Mouse (Mus musculus) kidney, postnatal 0 days (tissue): ENCODE results near the gene Popdc3. TPM values are rescaled to one million over a fixed set of nuclear protein-coding genes. Genes with fewer than 3 reads are reported as not detected.
A peak's percentile ranks its signal among the peaks of the same experiment; 100 is the strongest.

Experiments used
- ATAC-seq: fragments of 200-750 bp; cut with Nextera tagmentation; replicated peaks from 2 replicates; pipeline ENCODE4 v1.8.0; 2017; ENCODE audit warnings: low read depth, moderate number of reproducible peaks, moderate TSS enrichment, moderate library complexity; ENCODE audit not compliant: low FRiP score
- DNase-seq: peaks from one replicate; pipeline ENCODE4 v3.0.0-alpha.2; 2016; ENCODE audit warnings: low spot score
- H3K27ac ChIP-seq: fragments of 300-500 bp; sonication (generic); 2 replicates; pipeline ENCODE4 v1.5.1; 2014; ENCODE audit warnings: mild to moderate bottlenecking
- H3K27me3 ChIP-seq: fragments of 300-500 bp; sonication (generic); 2 replicates; pipeline ENCODE4 v1.6.1; 2014; ENCODE audit warnings: low read length, mixed read lengths; ENCODE audit not compliant: insufficient read depth
- H3K36me3 ChIP-seq: fragments of 300-500 bp; sonication (generic); 2 replicates; pipeline ENCODE4 v1.6.1; 2014; ENCODE audit warnings: low read length, mixed read lengths; ENCODE audit not compliant: insufficient read depth
- H3K4me1 ChIP-seq: fragments of 300-500 bp; sonication (generic); replicated peaks from 2 replicates; pipeline ENCODE4 v1.6.1; 2014; ENCODE audit warnings: antibody characterized with exemption, low read length, mixed read lengths; ENCODE audit not compliant: insufficient read depth
- H3K4me2 ChIP-seq: fragments of 300-500 bp; sonication (generic); 2 replicates; pipeline ENCODE4 v1.6.1; 2014; ENCODE audit warnings: mild to moderate bottlenecking, low read length, moderate library complexity, mixed read lengths
- H3K4me3 ChIP-seq: fragments of 300-500 bp; sonication (generic); replicated peaks from 2 replicates; pipeline ENCODE4 v1.5.1; 2014; ENCODE audit warnings: low read depth, low read length
- H3K9ac ChIP-seq: fragments of 300-500 bp; sonication (generic); 2 replicates; pipeline ENCODE4 v1.6.1; 2014; ENCODE audit warnings: low read depth, low read length
- H3K9me3 ChIP-seq: fragments of 300-500 bp; sonication (generic); replicated peaks from 2 replicates; pipeline ENCODE4 v1.6.1; 2016; ENCODE audit warnings: low read length, inconsistent platforms, mixed read lengths
- CTCF ChIP-seq: IDR thresholded peaks from 2 replicates; pipeline ENCODE4 v1.5.1; 2016; ENCODE audit warnings: antibody characterized with exemption, low read depth, mild to moderate bottlenecking, moderate library complexity
- WGBS: fragments of 180-500 bp; shearing (Covaris S2); extraction: QIAGEN DNeasy Blood & Tissue Kit; methylation state at CpG from one replicate; pipeline ENCODE4 v1.1.7; 2014; 5-methylcytosine and 5-hydroxymethylcytosine counted together
- polyA plus RNA-seq: library from polyadenylated mRNA; unstranded; fragments of >200 nt; fragmentation: Nextera tagmentation; extraction: Ambion mirVana; gene quantifications from 2 replicates; pipeline ENCODE4 v1.2.1, GENCODE M21; 2015

The Popdc3 gene
- polyA plus RNA-seq, 1 experiment from 2014 or later: 0.32 TPM

DNA sequence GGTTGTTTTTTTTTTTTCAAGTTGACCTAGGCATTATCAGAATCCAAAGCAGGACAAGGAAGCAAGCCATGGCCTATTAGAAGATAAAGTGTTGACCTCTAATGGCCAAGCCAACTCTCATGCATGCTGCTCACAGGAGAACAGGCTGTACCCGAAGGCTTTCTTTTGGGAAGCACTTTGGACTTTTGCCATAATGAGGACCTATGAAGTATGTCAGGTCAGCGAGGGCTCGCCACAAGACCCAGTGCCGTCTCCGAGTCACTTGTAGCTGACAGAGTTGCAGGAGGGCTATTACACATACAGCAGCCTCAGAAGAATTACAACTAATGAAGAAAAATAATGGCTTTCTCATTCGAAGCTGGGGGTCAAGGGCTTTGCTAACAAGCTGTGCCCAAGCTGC, 55.5 kb downstream of the Popdc3 start:
- no peak for ATAC-seq
- 74% methylated on average over 6 of the region's 6 CpGs for WGBS
- Histone ChIP-seq H3K9me3 (no peaks in the 10 kb centered on the region), H3K36me3 (no peaks in the 10 kb centered on the region), H3K4me3 (no peak overlapping the region), H3K27me3 (no peaks in the 10 kb centered on the region), H3K4me2 (no peak overlapping the region), H3K4me1 (no peaks in the 10 kb centered on the region), H3K9ac (no peak overlapping the region), H3K27ac (no peak overlapping the region)
- no peak for TF ChIP-seq CTCF
- no peak for DNase-seq

DNA sequence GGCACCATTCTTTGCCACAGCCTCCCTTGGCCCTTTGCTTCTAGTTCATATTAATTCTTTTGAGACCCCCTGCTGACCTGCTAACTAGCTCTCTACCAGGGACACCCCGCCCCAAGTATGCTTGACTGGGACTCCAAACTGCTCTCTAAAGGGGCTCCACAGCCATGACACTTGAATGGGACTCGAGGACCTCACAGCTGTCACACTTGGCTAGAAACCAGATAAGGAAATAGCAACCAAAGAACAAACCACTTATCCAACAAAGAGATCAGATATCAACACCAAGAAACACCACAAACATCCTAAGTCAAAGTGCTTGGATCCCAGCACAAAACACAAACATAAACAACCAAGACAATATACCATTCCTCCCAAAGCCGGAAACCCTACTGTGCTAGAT, 58.4 kb downstream of the Popdc3 start:
- WGBS: 75% methylated on average over 3 of the region's 3 CpGs
- H3K4me2 ChIP-seq: no peak overlapping the region
- ATAC-seq (no peak), DNase-seq (no peak)
- H3K4me3 ChIP-seq: no peak overlapping the region
- H3K4me1 ChIP-seq: no peaks in the 10 kb centered on the region
- no peaks in the 10 kb centered on the region for H3K9me3 ChIP-seq
- no peak overlapping the region for H3K27ac ChIP-seq
- no peak overlapping the region for H3K9ac ChIP-seq
- no peaks in the 10 kb centered on the region for H3K27me3 ChIP-seq
- TF ChIP-seq CTCF: no peak
- no peaks in the 10 kb centered on the region for H3K36me3 ChIP-seq

DNA sequence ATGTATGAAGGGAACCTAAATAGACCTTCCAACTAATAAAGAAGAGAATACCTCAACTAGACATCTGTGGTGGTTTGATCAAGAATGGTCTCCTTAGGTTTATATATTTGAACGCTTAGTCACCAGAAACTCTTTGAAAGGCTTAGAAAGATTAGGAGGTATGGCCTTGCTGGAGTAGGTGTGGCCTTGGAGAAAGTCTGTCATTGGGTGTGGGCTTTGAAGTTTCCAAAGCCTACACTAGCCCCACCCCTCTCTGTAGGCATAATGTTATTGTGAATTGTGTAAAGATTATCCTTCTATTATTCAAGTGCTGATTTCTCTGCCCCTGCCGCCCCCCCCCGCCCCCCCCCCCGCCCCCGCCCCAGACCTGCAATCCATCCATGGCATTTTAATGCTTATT, 59.6 kb downstream of the Popdc3 start:
- ATAC-seq (no peak), DNase-seq (no peak)
- no peak overlapping the region for H3K4me2 ChIP-seq
- H3K36me3 ChIP-seq: no peaks in the 10 kb centered on the region
- no peak for TF ChIP-seq CTCF
- WGBS: 82% methylated on average over 5 of the region's 5 CpGs
- no peaks in the 10 kb centered on the region for H3K4me1 ChIP-seq
- no peaks in the 10 kb centered on the region for H3K9me3 ChIP-seq
- H3K27ac ChIP-seq: no peak overlapping the region
- no peak overlapping the region for H3K4me3 ChIP-seq
- H3K9ac ChIP-seq: no peak overlapping the region
- H3K27me3 ChIP-seq: no peaks in the 10 kb centered on the region

GRCm38 (mm10) chr10:45260477-45260876, 82.6 kb downstream of the Popdc3 start:
- H3K27me3 ChIP-seq: no peaks in the 10 kb centered on the region
- no peaks in the 10 kb centered on the region for H3K4me1 ChIP-seq
- H3K4me3 ChIP-seq: no peak overlapping the region
- WGBS: 57% methylated on average over 1 of the region's 1 CpGs
- H3K9ac ChIP-seq: no peak overlapping the region
- TF ChIP-seq CTCF: no peak
- H3K27ac ChIP-seq: no peak overlapping the region
- no peak overlapping the region for H3K4me2 ChIP-seq
- DNase-seq (no peak), ATAC-seq (no peak)
- H3K36me3 ChIP-seq: no peaks in the 10 kb centered on the region
- H3K9me3 ChIP-seq: no peaks in the 10 kb centered on the region

DNA sequence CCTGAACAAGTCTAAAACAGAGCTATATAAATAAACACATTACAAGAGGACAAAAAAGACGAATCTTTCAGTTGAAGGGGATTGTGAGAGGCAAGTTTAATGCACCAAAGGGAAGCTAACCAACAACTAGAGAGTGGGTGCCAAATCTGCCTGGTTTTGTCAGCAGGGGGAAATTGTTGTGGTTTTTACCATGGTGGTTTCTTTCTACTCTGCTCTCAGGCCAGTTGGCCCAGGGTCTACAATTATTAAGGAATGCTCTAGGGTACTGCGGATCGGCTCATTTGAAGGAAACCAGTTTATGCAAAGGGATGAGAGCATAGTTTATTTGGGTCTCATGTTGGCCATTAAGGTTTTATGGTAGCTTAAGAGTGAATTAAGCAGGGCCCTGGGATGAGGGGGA, 84.2 kb downstream of the Popdc3 start:
- no peak for DNase-seq
- no peak for ATAC-seq
- Histone ChIP-seq H3K27me3 (no peaks in the 10 kb centered on the region), H3K9ac (no peak overlapping the region), H3K4me1 (no peaks in the 10 kb centered on the region), H3K4me3 (no peak overlapping the region), H3K27ac (no peak overlapping the region), H3K4me2 (no peak overlapping the region), H3K36me3 (no peaks in the 10 kb centered on the region), H3K9me3 (no peaks in the 10 kb centered on the region)
- no peak for TF ChIP-seq CTCF
- 85% methylated on average over 3 of the region's 3 CpGs for WGBS

DNA sequence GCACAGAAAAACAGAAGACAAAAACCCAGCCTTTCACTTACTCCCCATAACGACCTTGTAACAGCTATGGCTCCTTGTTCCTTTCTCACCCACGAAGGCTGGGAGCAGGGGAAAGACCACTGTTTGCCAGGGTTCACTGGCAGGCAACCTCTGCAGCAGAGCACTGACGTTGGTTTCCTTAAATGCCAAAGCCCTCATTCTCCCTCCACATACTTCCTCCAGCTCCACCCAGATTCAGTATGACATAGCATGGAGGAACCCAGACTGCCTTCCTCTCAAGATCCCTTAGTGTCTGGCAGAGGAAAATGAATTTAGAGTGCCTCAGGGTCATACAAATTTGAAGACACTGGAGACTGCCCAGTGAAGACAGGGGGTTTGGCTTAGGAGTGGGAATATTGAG, 98.6 kb downstream of the Popdc3 start:
- TF ChIP-seq CTCF: no peak
- WGBS: 34% methylated on average over 3 of the region's 3 CpGs
- no peak overlapping the region for H3K27ac ChIP-seq
- peak; percentile 5 for DNase-seq
- no peaks in the 10 kb centered on the region for H3K9me3 ChIP-seq
- no peaks in the 10 kb centered on the region for H3K36me3 ChIP-seq
- no peak overlapping the region for H3K9ac ChIP-seq
- H3K4me2 ChIP-seq: no peak overlapping the region
- ATAC-seq: no peak
- no peak overlapping the region for H3K4me3 ChIP-seq
- no peaks in the 10 kb centered on the region for H3K27me3 ChIP-seq
- H3K4me1 ChIP-seq: no peaks in the 10 kb centered on the region

DNA sequence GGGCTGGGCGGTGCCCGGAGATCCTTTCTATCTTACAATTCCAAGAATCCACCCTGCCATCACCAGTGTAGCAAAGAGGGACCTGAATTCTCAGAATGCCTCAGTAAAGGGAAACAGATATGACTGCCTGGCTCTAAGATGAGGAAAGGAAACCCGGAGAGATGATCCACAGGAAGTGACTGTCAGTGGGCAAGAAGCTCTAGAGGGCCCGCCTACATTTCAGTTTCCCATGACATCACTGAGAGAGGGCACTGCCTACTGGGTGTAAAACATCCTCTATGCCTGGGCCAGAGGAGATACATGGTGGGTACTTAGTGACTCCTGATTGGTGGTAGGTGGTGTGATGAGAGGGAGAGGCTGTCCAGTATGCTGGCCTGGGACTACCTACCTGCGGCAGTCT, 99.1 kb downstream of the Popdc3 start:
- no peaks in the 10 kb centered on the region for H3K27me3 ChIP-seq
- H3K4me2 ChIP-seq: no peak overlapping the region
- no peak for DNase-seq
- H3K4me1 ChIP-seq: no peaks in the 10 kb centered on the region
- no peaks in the 10 kb centered on the region for H3K9me3 ChIP-seq
- no peak overlapping the region for H3K9ac ChIP-seq
- H3K36me3 ChIP-seq: no peaks in the 10 kb centered on the region
- TF ChIP-seq CTCF: no peak
- WGBS: 81% methylated on average over 5 of the region's 5 CpGs
- no peak overlapping the region for H3K4me3 ChIP-seq
- no peak for ATAC-seq
- no peak overlapping the region for H3K27ac ChIP-seq
